Mouse (Mus musculus) myocyte (in vitro differentiated cells): ENCODE measurements around the gene Neurog2. TPM values are rescaled to one million over a fixed set of nuclear protein-coding genes. Genes with fewer than 3 reads are reported as not detected.

Experiments used
- H3K27me3 ChIP-seq: one replicate; pipeline ENCODE4 v1.6.1; 2011; ENCODE audit not compliant: control insufficient read depth, insufficient read depth, insufficient read length
- H3K36me3 ChIP-seq: one replicate; pipeline ENCODE4 v1.6.1; 2011; ENCODE audit not compliant: control insufficient read depth, insufficient read depth
- H3K4me2 ChIP-seq: one replicate; pipeline ENCODE4 v1.6.1; 2011; ENCODE audit warnings: low read depth, control low read depth
- H3K4me3 ChIP-seq: one replicate; pipeline ENCODE4 v1.5.1; 2011; ENCODE audit warnings: mild to moderate bottlenecking, control low read depth, moderate library complexity
- H3K79me2 ChIP-seq: one replicate; pipeline ENCODE4 v1.6.1; 2011; ENCODE audit not compliant: control insufficient read depth, insufficient read depth
- H3ac ChIP-seq: one replicate; pipeline ENCODE4 v1.6.1; 2011; ENCODE audit not compliant: control insufficient read depth, insufficient read length
- CEBPB ChIP-seq: IDR thresholded peaks from 2 replicates; pipeline ENCODE4 v1.6.1; 2011; ENCODE audit warnings: mild to moderate bottlenecking, moderate library complexity; ENCODE audit not compliant: poor library complexity, insufficient read depth, severe bottlenecking
- E2F4 ChIP-seq: IDR thresholded peaks from one replicate; pipeline ENCODE4 v1.6.1; 2011; ENCODE audit warnings: mild to moderate bottlenecking, control low read depth, moderate library complexity; ENCODE audit not compliant: insufficient read depth
- MAX ChIP-seq: IDR thresholded peaks from one replicate; pipeline ENCODE4 v1.6.1; 2011; ENCODE audit warnings: low read depth, mild to moderate bottlenecking, control low read depth
- MYOD1 ChIP-seq, 3 experiments: IDR thresholded peaks; one replicate each; pipeline ENCODE4 v1.6.1; 2011; ENCODE audit warnings: control low read depth in 2 of 3, low read depth in 2 of 3, mild to moderate bottlenecking in 2 of 3, moderate library complexity in 1 of 3; ENCODE audit not compliant: insufficient read length in 2 of 3, control insufficient read depth in 1 of 3
- MYOG ChIP-seq, 3 experiments: IDR thresholded peaks; one replicate each; pipeline ENCODE4 v1.6.1; 2011; ENCODE audit warnings: control low read depth in 2 of 3, low read depth in 2 of 3, mild to moderate bottlenecking in 2 of 3; ENCODE audit not compliant: insufficient read length in 2 of 3, control insufficient read depth in 1 of 3, insufficient read depth in 1 of 3
- POLR2A ChIP-seq: IDR thresholded peaks from one replicate; pipeline ENCODE4 v1.6.1; 2011; ENCODE audit warnings: low read depth, mild to moderate bottlenecking, control low read depth, moderate library complexity; ENCODE audit not compliant: insufficient read length
- POLR2AphosphoS2 ChIP-seq: IDR thresholded peaks from one replicate; pipeline ENCODE4 v1.6.1; 2011; ENCODE audit warnings: low read depth, control low read depth; ENCODE audit not compliant: insufficient read length
- REST ChIP-seq: IDR thresholded peaks from one replicate; pipeline ENCODE4 v1.6.1; 2011; ENCODE audit warnings: mild to moderate bottlenecking, control low read depth, moderate library complexity; ENCODE audit not compliant: insufficient read depth, insufficient read length
- SRF ChIP-seq: IDR thresholded peaks from one replicate; pipeline ENCODE4 v1.6.1; 2011; ENCODE audit warnings: low read depth; ENCODE audit not compliant: control insufficient read depth, insufficient read length
- TCF12 ChIP-seq: IDR thresholded peaks from one replicate; pipeline ENCODE4 v1.6.1; 2011; ENCODE audit warnings: mild to moderate bottlenecking, control low read depth; ENCODE audit not compliant: poor library complexity, insufficient read depth, severe bottlenecking
- TCF3 ChIP-seq: IDR thresholded peaks from one replicate; pipeline ENCODE4 v1.6.1; 2011; ENCODE audit warnings: low read depth, control low read depth; ENCODE audit not compliant: insufficient read length
- USF1 ChIP-seq: IDR thresholded peaks from one replicate; pipeline ENCODE4 v1.6.1; 2011; ENCODE audit warnings: low read depth, mild to moderate bottlenecking, control low read depth, moderate library complexity
- polyA plus RNA-seq: library from polyadenylated mRNA; unstranded; fragments of >200 nt; fragmentation: generic; extraction: Trizol; gene quantifications from one replicate; pipeline ENCODE4 v1.2.1, GENCODE M21; 2012; ENCODE audit warnings: missing spikeins

Gene Neurog2
- polyA plus RNA-seq, 1 experiment: not detected

DNA sequence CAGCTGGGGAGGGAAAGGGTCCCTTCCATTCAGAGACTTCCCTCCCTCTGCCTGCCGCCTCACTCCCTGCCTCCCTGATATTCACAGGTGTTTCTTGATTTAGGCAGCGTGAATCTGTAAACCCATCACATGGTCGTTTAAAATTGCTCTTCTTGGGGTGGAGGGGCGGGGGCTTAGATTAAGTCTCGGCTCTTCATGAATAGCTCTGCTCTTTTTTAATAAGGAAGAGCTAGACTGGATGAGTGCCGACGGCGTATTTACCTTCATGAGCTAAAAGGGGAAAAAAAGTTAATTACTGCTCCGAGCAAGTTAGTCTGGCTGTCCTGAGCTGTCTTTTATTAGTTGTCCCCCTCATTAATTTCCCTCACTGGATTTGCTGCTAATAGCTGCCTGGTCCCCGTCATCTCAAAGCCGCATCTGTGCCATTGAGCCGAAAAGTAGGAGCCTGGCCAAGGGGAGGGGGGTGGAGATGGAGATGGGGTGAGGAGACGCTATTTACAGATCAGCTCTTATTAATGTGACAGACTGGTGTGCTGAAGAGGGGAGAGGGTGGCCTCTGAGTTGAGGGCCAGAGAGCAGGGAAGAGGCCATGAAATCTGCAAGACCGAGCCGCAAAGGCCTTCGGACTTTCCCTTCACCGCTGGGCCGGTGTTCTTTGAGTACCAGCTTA, 13.4 kb downstream of the Neurog2 start:
- no peak for TF ChIP-seq USF1
- no peak for TF ChIP-seq TCF12
- TF ChIP-seq POLR2A: no peak
- H3K36me3 ChIP-seq: no peaks in the 10 kb centered on the region
- H3ac ChIP-seq: no peak overlapping the region
- H3K4me2 ChIP-seq: no peak overlapping the region
- H3K27me3 ChIP-seq: peaks cover 12% of the 10 kb centered on the region
- no peak overlapping the region for H3K4me3 ChIP-seq
- H3K79me2 ChIP-seq: no peaks in the 10 kb centered on the region

DNA sequence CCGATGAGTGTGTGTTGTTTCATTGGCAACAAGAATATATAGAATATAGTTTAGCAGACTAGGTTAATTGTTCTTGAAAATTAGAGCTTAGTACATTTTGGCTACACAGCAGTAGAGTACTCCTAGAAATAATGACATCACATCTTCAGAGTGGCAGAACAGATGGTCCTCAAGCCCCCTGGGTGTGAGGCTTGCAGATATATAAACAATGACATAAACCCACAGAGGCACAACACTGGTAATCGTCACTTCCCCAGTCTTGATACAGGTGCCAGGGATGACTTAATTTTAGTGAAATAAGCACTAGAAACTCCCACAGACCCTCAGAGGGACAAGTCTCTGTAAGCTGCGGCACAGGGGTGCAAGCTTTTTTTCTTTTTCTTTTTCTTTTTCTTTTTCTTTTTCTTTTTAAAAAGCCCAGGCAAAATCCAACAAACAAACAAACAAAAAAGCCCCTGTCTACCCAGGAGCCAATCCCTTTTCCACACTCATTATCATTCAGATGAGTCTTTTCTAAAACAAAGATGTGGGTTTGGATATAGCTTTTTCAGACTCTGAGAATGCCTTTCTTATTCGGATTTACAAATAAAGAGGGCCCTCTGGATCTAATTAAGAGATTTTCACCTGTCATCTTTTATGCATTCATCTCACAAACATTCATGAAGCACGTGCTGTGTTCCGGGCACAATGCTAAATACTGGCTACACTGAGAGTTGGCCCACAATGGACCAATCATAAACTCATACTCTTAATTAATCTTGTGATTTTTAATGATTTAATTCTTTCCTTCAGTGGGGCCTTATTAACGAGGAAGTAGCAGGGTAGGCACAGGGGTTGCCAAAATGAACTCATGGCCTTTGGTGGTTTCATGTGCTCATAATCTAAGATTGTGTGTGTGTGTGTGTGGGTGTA, 19.1 kb downstream of the Neurog2 start:
- TF ChIP-seq POLR2A (no peak), E2F4 (no peak), SRF (no peak), USF1 (no peak), TCF12 (no peak), CEBPB (no peak), POLR2AphosphoS2 (no peak), REST (no peak)
- H3ac ChIP-seq: no peak overlapping the region
- no peaks in the 10 kb centered on the region for H3K27me3 ChIP-seq
- no peak overlapping the region for H3K4me3 ChIP-seq
- no peaks in the 10 kb centered on the region for H3K36me3 ChIP-seq
- no peak overlapping the region for H3K4me2 ChIP-seq
- H3K79me2 ChIP-seq: no peaks in the 10 kb centered on the region

DNA sequence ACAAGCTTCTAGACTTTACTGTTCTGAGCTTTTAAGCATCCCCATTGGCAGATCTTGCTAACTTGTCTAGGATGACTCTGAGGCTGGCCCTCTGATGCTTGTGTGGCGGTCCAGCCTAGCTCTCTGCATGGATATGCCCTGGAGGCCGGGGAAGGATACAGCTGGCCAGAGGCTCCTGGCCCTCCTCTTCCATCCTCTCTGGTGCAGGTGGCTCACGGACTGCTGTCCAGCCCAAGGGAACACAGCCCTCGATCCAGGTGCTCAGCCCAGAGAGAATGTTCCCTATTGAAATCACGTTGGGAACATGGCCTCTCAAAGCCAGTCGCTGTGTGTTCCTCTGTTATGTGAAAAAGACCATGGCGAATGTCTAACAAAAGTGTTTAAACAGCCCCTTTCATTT, 27.8 kb downstream of the Neurog2 start:
- H3K4me2 ChIP-seq: no peak overlapping the region
- no peak overlapping the region for H3ac ChIP-seq
- H3K36me3 ChIP-seq: no peaks in the 10 kb centered on the region
- no peaks in the 10 kb centered on the region for H3K27me3 ChIP-seq
- H3K4me3 ChIP-seq: no peak overlapping the region
- TF ChIP-seq POLR2A (no peak), POLR2AphosphoS2 (no peak), MYOD1 (IDR thresholded peaks at IDR 0.05; ENCODE audit: control insufficient read depth in 1 of 3, insufficient read length in 2 of 3, low read depth in 2 of 3) (no peak), MAX (no peak), TCF12 (no peak), E2F4 (no peak)
- no peaks in the 10 kb centered on the region for H3K79me2 ChIP-seq

DNA sequence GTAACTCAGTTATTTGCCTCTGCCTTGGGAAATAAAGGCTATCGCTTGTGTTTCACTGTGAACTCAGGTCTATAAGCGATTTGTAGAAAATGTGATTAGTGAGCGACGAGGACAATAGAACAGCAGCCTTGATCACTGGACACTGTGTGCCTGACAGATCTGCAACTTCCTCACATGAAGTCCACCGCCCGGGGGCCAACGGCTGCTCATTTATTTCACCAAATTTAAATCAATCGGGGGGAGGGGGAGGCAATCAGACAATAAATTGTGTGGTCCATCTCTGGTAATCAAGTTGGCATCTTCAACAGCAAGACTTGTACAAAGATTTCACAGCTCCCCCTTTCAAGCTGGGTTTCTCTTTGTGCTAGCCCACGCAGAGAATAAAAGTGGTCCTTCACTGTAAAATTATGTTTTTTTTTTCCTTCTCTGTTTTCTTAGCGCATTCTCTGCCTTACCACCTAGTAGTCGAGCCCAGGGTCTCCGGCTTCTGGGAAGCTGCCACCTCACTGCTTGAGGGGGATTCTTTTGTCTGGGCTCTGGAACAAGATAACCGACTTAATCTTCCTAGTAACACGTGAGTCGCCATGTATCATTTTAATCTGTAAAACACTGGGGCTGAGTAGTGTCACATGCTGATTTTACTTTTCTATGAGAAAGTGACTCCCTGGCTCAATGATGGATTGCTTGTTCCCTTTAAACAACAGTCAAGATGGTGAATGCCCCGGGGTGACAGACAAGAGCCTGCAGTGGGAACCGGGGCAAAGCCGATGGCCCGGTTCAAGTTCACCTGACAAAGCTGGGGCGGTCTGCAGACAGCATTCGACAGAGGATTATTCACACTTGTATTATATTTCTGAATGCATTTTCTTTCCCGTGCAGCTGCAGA, 29.0 kb downstream of the Neurog2 start:
- no peak overlapping the region for H3ac ChIP-seq
- no peaks in the 10 kb centered on the region for H3K36me3 ChIP-seq
- no peak for TF ChIP-seq E2F4
- no peak for TF ChIP-seq TCF12
- no peak for TF ChIP-seq REST
- TF ChIP-seq USF1: no peak
- TF ChIP-seq POLR2A: no peak
- no peak for TF ChIP-seq MYOG (IDR thresholded peaks at IDR 0.05; ENCODE audit: control insufficient read depth in 1 of 3, insufficient read depth in 1 of 3, insufficient read length in 2 of 3, low read depth in 2 of 3)
- no peak for TF ChIP-seq POLR2AphosphoS2
- TF ChIP-seq MYOD1 (IDR thresholded peaks at IDR 0.05; ENCODE audit: control insufficient read depth in 1 of 3, insufficient read length in 2 of 3, low read depth in 2 of 3): no peak
- TF ChIP-seq SRF: no peak
- no peak for TF ChIP-seq MAX
- no peak for TF ChIP-seq CEBPB
- no peak for TF ChIP-seq TCF3
- H3K4me2 ChIP-seq: no peak overlapping the region
- no peaks in the 10 kb centered on the region for H3K27me3 ChIP-seq
- no peaks in the 10 kb centered on the region for H3K79me2 ChIP-seq
- H3K4me3 ChIP-seq: no peak overlapping the region
